Mouse (Mus musculus) embryo, embryonic 11 days (tissue): ENCODE measurements at regions not wholly inside any gene's neighbourhood (a gene's known extent, or its start where the extent isn't known, plus 50 kb on each side); places are given as distances from the start of the nearest gene placed in this dataset.

Experiments
- DNase-seq: peaks from one replicate; pipeline ENCODE4 v3.0.0-alpha.2; 2015

GRCm38 (mm10) chr12:29226001-29226400 is 302.2 kb upstream of the Myt1l start:
- no peak for DNase-seq

DNA sequence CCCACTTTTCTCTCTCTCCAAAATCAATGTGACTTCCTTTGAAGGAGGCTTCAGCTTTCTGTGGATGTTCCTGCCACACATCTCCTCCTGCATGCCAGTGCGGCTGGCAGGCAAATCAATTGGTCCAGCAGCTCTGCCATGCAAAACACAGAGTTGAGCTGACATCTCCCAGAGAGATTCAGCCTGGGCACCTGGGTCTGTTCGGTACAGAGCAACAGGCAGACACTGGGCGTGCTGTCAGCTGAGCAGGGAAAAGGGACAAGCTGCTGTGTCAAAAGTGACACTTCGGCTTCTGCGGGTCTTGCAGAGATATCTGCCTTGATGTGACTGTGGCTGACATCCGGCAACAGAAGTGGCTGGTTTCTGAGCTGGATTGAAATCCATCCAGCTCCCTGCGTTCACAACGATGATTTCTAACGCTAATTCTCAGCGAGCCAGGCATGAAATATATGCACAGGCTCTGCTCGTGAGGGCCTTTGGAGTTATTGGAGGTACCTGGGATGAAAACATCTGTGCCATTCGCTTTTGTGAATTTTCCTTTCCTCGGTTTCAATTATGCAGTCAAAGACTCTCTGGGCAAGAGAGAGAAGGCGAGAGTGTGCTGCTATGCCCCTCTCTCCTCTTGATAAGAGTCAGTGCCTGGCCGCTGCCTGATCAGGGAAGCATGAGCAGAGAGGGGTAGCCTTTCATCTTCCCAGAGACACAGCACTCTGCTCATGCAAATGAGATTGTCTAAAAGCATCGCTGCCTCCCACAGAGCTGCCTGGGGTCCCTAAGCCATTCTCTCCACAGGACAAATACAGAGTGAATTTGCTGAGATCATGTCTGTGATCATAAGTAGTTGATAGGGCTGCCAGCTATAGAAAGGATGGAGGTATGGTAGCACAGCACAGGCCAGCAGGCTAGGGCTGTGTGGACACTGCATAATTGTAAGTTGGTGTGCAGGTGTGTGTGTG is 295.4 kb upstream of the Myt1l start:
- DNase-seq: no peak

DNA sequence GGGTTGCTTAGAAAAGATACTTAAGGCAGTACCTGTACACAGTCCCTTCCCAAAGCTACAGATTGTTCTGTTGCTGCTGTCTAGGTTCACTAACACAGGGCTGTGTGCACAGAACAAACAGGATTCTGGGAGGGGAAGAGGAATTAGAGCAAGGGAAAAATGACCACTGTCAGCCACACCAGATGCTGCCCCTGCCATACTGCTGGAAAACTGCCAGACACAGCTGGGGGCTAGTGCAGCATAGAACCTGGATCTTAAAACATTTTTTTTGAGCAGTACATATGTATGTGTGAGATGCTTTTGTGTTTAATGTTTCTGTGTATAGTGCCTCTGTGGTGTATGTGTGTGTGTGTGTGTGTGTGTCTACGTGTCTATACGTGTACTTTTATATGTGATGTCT is 291.7 kb upstream of the Myt1l start:
- no peak for DNase-seq

DNA sequence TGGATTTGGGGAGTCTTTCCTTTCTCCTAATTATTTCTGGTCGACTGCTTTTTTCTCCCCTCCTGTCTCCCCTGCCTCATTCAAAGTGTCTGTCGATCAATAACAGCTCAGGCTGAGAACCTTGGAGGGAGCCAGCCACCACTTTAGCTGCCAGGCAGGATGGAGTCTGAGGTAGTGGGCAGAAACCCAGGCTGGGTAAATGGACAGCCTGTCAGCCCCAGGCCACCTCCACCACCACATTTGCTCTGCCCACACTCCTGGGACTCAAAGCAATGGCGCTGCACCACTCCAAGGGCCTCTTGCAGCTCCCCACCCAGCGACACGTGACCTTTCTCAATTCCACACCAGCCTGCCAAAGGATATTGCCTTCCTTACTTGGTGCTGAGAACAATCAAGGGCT is 290.7 kb upstream of the Myt1l start:
- DNase-seq: no peak

GRCm38 (mm10) chr12:29239482-29239881 is 288.7 kb upstream of the Myt1l start:
- DNase-seq: no peak

DNA sequence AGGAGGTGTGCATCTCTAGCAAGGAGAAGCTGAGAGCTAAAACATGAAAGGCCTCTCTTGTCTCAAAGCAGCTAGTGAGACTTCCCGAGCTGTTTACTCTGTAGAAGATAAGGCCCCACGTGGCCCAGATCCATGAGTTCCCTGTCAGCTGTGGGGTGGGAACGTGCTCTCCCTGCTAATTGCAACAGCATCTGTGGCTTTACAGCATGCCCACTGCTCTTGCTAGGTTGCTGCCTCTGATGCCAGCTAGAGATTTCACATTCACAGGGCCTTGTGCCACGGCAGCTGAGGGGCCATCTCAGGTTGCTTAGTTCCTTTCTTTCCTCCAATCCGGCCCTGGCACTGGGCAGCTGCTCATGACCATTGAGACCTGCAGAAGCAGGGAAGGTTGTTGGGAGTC is 288.2 kb upstream of the Myt1l start:
- no peak for DNase-seq

DNA sequence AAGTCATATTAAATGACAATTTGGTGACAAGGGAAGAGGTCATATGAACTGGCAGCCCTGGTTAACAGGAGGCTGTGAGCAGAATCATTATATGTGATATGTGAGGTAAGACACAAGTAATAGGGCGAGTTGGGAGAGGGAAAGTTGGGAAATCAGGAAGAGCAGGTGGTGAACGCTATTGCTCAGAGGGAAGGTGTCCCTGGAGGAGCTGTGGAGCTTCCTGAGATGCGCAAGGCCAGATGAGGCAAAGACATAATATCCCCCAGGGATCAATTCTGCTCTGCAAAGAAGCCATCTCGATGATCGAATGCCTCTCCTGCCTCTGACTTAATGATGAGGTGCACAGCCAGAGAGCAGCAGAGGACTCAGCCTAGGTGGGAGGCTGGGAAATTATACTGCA is 285.1 kb upstream of the Myt1l start:
- no peak for DNase-seq

- DNase-seq: no peak
These were observed 282.1 kb upstream of the Myt1l start for GRCm38 (mm10) chr12:29246041-29246440.

- no peak for DNase-seq
These were observed 280.8 kb upstream of the Myt1l start for GRCm38 (mm10) chr12:29247356-29247755.

DNA sequence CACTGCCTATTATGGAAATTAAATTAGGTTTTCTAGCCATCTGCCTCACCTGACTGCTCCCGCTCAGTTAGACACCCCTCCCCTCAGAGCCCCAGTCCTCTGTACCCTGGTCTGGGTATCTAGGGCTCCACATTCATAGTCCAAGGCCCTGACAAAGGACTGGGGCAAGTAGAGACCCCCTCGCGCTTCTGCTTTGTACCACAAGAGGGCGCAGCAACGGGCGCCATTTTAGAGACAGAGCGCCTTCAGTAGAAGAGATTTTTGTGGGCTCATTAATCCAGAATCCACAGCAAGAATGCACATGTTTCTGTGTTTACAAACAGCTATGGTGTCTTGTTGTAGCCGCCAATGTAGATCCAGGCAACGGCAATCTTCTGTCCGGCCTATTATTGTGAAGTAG is 279.7 kb upstream of the Myt1l start:
- DNase-seq: no peak

- no peak for DNase-seq
These were observed 272.1 kb upstream of the Myt1l start for GRCm38 (mm10) chr12:29256103-29256502.

GRCm38 (mm10) chr12:29257011-29257734 is 271.0 kb upstream of the Myt1l start:
- DNase-seq: peak; percentile 61

- peak; percentile 75 for DNase-seq
These were observed 270.2 kb upstream of the Myt1l start for GRCm38 (mm10) chr12:29257735-29258547.

DNA sequence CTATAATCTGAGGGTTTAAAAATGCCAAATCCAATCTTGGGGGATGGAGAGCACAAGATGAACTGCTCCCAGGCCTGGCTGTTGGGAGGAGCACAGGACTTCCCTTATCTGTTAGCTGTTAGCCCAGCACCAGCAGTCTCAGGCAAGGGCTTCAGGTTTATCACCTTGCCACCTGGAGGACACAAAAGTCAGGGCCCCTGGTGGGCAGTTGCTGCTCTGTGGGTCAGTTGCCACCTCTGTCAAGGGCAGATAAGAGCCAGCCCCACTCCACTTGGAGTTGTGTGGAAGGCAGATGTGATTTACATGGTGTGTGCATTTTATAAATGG is 269.7 kb upstream of the Myt1l start:
- no peak for DNase-seq

DNA sequence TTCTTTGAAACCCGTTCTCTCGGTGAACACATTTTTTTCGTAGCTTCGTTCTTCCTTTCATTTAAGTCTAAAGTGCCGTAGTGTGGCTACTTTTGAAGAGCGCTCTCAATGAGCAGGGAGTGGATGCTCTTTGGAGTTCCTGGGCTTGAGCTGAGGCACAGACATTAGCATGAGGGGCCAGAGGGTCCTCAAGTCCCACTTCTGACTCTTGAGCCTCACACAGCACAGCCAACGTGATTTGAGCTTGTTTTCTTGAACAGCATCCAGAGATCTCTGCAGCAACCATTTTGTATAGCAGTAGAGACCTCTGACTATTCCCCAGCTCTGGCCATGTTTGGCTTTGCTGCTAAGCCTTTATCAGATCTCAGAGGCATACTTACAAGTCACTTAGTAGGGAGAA is 269.2 kb upstream of the Myt1l start:
- no peak for DNase-seq

- no peak for DNase-seq
These were observed 254.0 kb upstream of the Myt1l start for GRCm38 (mm10) chr12:29274166-29274565.

DNA sequence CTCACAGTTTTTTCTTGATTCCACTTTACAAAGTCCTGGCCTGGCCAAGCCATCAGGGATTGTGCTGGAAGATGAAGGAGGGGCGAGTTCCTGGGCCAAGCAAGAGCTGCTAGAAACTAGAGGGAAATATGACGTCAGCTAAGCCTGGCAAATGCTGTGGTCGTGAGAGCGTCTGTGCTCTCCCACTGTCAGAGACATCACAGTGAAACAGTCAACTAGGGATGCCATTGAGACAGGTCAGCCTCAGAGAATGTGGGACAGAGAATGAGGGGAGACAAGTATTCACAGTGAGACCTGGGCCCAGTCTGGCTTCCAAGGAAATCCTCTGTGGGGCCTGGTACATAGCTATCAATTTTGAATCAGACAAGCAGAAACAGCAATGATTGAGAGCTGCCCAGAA is 252.5 kb upstream of the Myt1l start:
- DNase-seq: no peak

DNA sequence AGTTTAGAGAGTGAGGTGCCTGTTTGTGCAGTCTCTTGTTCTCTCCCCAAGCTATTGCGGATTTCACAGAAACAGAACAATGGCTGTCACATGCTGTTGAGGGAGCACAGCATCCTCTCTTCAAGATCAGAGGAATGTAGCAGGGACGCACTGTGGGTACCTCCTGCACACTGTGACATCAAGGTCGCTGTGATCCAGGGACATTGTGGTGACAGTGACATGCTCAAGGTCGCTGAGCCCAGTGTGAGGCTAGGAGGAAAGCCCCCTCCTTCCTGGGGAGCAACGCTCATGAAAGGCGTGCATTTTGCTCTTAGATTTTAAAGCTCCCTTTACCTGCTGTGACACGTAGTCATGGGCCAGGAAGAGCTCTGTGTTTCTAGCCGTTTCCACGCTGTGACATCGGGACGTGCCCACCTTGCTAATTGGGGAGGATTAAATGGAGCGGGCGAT is 248.5 kb upstream of the Myt1l start:
- peak; percentile 12 for DNase-seq

DNA sequence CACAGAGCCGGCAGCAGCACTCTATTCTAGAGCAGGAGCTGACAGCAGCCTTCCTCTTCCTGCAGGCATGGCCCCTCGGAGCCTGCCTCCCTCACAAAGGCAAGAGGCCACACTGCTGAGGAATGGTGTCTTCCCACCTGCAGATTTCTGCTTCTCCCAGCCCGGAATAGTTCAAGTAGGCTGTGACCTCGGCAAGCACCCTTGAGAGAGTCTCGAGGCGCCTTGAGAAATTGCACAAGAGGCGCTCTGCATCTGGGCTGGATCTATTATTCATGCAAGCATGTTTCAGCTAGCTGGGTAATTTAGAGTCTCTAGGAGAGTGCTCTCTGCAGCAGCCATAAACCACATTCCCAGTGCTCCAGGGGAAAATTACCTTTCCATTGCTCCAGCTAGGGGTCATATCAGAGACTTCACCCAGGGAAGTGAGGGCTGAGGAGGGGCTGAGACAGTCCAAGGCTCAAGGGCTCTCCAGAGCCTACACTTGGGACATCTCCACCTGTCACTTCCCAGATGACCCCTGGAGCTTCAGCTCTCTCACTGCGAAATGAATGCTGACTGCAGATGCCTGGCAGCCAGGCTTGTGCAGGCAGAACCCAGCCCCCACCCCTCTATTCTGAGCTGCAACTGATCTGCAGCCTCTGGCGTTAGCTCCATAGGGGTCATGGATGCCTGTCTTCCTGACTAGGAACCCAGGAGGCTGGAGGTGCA is 247.9 kb upstream of the Myt1l start:
- peak; percentile 56 for DNase-seq

GRCm38 (mm10) chr12:29280861-29281630 is 247.1 kb upstream of the Myt1l start:
- no peak for DNase-seq

DNA sequence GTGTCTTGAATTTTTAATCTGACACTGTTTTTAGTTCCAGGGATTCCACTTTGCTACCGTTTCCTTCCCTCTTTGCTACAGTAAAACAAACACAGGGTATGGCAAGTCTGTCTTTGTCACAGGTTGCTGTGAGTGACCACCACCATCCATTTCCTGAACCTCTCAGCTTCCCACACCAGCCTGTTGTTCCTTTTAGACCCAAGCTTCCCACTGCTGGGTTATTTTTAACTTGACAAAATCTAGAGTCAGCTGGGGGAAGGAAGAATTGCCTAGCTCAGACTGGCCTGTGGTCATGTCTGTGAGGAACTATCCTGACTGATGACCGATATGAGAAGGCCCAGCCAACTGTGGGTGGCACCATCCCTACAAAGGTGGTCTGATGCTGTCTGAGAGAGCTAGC is 239.4 kb upstream of the Myt1l start:
- no peak for DNase-seq
